Mouse (Mus musculus): ENCODE measurements around the gene Ski.
"Not testable (repeated sequence)": the region's sequence is repeated elsewhere in the genome, so short reads cannot be mapped to it uniquely, and the experiment has no call there.

The Ski gene

DNA sequence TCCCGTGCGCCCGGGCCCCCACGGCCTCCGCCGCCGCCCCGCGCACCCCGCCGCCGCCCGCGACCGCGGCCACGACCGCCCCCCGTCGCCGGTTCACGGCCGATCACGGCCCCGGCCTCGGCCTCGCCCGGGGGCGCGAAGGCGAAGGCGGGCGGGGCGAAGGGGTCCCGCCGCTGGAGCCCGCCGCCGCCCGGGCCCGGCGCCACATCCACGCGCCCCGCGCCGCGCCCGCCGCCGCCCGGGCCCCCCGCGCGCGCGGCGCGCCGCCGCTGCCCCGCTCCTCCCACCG lies at the start of gene Ski:
TSS of gene Ski (minus strand) at position 41 of the 289 bp plus-strand sequence.
- no peak for DNase-seq (ENCODE audit: low spot score in 2 of 2)

DNA sequence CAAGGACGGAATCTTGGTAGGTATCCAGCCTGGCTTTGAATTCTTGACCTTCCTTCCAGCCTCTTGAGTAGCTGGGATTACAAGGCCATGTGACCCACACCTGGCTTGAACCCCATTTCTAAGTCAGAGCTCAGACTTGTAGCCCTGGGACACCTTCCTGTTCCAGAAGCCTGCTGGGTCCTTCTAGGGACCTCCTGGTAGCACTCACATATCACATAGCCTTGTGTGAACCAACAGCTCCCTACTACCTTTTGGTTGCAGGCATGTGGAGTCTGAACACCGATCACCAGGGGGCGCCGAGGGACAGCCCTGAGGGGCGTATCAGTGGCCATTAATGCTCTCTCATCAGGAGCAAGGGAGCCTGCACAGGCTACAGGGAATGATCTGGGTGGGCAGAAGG lies 46.0 kb upstream of the Ski start:
- peak in 1 of 2 experiments; percentile 23 for DNase-seq (ENCODE audit: low spot score in 2 of 2)

DNA sequence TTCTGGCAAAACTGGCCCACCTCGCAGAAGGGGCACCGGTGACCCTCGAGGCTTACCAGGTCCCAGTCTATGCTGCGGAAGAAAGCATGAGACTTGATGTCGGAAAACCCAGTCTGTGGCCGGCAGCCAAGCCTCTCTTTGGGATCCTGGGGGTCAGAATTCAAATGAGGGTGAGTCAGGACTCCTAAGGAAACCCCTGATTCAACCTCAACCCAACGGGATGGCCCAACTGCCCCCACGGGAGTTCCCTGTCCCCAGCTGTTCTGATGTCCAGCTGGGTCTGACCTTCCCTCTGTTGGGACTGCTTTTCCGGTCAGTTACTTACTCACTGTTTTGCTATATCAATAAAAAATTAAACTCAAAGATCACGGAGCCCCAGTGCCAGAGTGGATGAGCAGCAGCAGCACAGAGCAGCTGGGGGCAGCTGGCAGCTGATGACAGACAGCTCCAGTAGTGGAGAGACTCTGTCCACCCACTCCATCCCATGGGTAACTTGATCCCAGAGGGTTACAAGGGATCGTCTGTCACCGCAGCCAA lies 45.3 kb upstream of the Ski start:
- DNase-seq (ENCODE audit: low spot score in 2 of 2) = no peak

DNA sequence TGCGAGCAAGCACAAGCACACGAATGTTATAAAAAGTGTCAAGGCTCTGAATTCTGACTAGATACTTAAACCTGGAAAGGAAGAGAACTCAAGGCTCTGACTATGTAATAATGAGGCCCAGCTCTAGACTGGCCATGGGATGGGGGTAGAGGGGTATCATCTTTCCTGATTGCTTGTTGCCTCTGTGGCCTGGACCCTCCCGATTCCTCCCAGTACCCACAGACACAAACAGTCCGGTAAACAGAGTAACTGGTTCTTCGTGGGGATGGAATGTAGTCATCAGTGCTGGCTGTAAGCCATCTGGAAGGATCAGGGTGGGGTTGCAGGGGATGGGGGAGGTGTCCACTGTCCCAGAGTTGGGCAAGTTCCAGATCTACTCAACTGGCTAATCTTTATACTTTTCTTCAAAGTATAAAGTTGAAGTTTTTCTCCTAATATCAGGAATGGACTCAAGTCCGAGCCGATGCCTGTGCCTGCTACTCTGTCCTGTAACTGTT lies 44.7 kb upstream of the Ski start:
- no peak for DNase-seq (ENCODE audit: low spot score in 2 of 2)

- no peak for DNase-seq (ENCODE audit: low spot score in 2 of 2)
Observed at GRCm38 (mm10) chr4:155264521-155265321, 42.3 kb upstream of the Ski start.

DNA sequence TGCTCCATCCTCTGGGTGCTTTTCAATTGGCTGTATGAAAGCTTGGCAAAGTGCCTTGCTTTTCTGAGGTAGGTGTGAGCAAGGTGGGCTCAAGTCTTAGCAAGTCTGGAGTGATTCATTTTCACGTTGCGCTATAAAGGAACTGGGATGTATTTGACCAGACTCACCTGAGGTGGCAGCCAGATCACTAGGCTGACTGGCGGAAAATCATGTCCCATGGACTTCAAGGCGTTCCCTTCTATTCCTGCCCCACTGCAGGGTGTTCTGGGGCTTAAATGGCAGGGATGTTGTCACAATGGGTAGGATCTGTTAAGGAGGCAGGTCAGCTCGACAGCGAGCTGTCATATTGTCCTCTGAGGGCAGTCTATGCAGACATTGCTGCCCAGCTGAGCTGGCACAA lies 29.9 kb upstream of the Ski start:
- DNase-seq (ENCODE audit: low spot score in 2 of 2) = no peak

DNA sequence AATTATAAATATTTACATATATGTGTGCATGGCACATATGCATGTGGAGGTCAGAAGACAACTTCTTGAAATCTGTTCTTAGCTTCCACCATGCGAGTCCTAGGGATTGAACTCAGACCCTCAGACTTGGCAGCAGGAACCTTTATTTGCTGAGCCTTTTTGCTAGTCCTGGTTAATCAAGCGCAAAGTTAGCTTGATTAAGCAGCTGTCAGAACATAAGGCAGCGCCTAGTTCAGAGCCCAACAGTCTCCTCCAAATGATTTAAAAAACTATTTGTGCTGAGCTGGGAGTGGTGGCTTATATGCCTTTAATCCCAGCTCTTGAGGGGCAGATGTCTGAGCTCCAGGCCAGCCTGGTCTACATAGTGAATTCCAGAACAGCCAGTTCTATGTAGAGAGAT lies 28.8 kb upstream of the Ski start:
- no peak for DNase-seq (ENCODE audit: low spot score in 2 of 2)

DNA sequence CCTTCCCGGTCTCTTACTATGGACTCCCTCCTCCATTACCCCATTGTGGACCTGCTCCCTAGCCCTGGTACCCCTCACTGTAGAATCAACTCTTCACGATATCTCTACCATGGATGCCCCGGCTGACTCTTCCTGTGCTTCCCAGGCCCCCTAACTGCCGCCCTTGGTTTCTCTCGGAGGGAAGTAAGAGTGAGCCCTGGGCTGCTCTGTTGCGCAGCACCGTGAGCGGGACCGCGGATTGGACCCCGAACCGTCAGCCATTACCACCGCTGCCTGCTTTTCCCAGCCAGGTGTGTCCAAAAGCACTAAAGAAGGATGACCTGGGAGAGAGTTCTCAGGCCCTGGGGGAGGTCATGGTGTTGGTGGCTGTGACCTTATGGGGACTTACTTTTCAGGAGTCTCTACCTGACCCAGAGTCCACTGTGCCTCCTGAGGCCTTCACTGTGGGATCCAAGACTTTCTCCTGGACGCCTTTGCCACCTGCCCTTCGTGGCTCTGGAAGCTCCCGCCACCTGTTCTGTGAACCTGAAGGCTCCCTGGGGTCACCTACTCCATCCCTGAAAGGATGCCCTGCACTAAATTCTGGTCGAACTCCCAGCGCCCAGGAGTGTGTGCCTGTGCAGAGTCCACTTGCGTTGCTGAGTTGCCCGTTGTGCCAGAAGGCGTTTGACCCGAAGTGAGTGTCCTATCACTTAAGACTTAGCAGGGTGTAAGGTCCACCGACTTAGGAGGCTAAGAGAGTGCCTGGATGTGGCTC lies 28.1 kb upstream of the Ski start:
- DNase-seq (ENCODE audit: low spot score in 2 of 2) = no peak

DNA sequence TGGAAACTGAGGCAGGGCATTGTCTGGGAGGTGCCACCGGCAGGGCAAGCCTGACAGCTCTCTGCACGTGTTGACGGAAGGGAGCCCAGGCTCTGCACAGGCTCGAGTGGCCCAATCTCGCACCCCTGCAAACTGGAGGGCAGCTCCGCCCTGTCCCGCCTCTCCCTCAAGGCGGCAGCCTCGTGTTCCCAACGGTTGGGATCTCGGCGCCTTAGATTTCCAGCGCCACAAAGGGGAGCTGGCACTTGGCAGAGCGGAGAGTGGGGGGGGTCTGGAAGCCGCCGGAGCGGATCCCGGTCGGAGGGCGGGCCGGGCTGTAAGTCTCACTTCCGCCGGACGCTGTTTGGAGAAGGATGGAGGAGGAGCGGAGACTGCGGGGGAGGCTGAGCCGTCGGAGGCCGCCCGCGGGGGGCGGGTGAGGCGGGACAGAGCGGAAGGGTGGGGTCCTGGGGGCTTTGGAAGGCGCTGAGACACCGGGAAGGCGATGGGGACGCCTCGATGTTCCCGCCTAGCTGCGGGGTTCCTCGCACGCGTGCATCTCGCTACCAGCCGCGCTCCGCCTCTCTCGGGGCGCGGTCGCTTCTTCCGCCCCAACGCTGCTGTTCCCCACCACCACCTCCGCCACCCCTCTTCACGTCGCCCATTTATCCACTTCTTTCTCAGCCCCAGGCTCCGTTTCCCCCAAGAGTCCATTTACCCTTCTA lies 27.4 kb upstream of the Ski start, which contains the start of gene Faap20:
TSS of gene Faap20 (plus strand) at position 155 of the 704 bp plus-strand sequence.
- DNase-seq (ENCODE audit: low spot score in 2 of 2) = peak; percentile 53 to 73

- DNase-seq (ENCODE audit: low spot score in 2 of 2) = peak; percentile 83 to 92
Observed at GRCm38 (mm10) chr4:155249257-155249647, 26.9 kb upstream of the Ski start.

DNA sequence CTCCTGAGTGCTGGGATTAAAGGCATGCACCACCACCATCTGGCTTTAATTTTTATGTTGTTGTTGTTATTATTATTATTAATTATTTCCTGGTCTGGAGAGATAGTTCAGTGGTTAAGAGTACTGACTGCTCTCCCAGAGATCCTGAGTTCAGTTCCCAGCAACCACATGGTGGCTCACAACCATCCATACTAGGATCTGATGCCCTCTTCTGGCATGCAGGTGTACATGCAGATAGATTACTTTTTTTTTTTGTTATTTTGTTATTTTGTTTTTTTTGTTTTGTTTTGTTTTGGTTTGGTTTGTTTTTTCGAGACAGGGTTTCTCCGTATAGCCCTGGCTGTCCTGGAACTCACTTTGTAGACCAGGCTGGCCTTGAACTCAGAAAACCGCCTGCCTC lies 25.7 kb upstream of the Ski start:
- DNase-seq (ENCODE audit: low spot score in 2 of 2) = not testable (repeated sequence)

GRCm38 (mm10) chr4:155246691-155247105 lies 24.3 kb upstream of the Ski start:
- no peak for DNase-seq (ENCODE audit: low spot score in 2 of 2)

DNA sequence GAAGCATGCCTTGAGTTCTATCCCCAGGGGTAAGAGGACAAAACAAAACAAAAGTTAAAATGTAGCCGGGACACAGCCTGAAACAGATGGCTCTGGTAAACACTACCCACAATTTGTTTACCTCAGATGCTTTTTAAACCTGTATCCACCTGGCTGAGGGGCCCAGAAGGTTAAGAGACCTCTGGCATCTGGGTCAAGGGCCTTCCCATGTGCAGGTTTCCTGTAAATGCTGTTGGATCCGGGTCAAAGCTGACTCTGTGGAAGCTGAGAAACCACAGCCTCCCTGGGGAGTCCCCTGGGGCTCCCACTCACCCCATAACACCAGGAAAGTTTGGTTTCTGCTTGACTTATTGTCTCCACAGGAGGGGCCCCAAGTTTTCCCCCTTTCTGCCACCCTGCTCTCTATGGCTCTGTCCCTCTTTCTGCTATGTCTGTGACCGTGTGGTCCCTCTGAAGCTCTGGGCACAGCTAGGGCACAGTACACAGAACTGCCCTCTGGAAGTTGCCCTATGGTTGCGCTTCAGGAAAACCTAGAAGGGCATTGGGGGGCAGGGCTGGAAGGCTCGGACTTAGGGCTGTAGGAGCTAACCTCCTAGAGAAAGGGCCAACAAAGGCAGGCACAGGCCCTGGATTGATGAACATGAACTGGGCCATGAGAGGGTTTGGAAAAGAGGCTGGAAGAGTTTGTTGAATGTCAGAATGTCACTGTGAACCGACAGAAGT lies 23.5 kb upstream of the Ski start:
- DNase-seq (ENCODE audit: low spot score in 2 of 2) = no peak

DNA sequence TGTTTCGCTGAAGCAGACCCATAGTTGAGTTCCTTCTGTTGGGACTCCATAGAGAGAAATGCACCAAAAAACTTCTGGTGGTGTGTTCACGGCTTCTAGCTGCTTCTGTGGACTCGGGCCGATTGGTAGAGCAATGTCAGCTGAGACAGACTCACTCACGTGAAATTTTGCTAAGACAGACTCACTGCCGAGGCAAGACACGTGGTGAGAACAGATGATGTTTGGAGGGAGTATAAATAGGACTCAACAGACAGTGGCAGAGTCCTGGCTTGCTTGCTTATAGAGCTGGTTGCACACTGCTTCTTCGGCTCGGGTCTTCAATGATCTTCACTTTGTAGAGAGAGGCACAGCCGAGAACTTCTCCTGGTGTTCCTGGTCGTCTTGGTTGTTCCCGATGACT lies 20.8 kb upstream of the Ski start:
- DNase-seq (ENCODE audit: low spot score in 2 of 2) = no peak

- no peak for DNase-seq (ENCODE audit: low spot score in 2 of 2)
Observed at GRCm38 (mm10) chr4:155242292-155242691, 19.9 kb upstream of the Ski start.

GRCm38 (mm10) chr4:155241789-155242188 lies 19.4 kb upstream of the Ski start:
- no peak for DNase-seq (ENCODE audit: low spot score in 2 of 2)

DNA sequence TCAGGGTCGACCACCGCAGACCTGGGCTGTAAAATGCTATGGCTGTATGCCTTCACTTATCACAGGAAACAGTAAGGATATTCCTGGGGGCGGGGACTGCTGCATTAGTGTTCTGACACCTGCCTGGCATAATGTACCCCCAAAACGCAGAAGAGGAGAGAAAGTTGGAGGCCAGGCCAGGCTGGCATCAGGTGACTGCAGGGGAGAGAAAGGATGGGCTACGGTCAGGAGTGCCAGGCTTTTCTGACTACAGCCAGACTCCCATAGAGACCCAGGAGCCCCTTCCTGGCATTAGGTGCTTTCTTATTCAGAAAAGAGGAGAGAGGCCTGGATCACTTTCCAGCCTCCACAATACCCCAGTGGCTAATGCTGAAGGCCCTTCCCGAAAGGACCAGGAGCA lies 17.1 kb upstream of the Ski start:
- no peak for DNase-seq (ENCODE audit: low spot score in 2 of 2)

- DNase-seq (ENCODE audit: low spot score in 2 of 2) = no peak
Observed at GRCm38 (mm10) chr4:155238276-155238675, 15.9 kb upstream of the Ski start.

- peak; percentile 81 to 83 for DNase-seq (ENCODE audit: low spot score in 2 of 2)
Observed at GRCm38 (mm10) chr4:155236737-155237385, 14.5 kb upstream of the Ski start.

DNA sequence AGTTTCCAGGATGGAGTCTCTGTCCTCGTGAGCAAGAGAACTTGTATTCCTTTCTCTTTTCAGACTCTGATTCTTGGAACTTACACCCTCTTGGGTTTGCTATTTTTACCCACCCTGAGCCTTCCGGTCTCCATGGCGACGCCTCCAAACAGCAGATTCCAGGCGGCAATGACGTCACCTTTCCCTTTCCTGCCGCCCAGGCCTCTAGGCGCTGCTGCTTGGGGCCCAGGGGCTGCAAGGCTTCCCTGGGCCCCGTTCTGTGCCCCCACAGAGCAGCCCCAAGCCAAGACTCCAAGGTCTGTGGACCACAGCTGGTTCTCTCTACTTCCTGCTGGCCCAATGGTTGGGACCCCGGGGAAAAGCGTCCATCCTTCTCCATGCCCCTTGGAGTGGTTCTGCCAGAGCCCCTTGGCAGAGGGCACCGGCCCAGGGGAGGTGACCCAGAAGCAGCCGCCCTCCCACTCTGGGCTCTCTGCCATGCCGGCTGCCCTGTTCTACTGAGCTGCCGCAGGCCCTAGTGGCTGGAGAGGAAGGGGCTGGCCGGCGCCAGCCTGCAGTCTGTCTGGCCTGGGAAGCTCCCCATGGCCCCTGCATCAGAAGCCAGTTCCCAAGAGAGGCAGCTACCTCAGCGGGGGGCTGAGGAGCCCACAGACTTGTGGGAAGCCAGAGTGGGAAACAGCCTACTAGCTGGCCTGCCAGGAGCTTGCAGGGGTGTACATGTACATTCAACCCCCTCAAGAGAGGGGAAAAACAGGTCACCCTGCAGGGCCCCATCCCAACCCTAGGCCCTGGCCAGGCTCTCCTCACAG lies 13.1 kb upstream of the Ski start:
- peak in 1 of 2 experiments; percentile 37 for DNase-seq (ENCODE audit: low spot score in 2 of 2)
